Mouse (Mus musculus): Measurements from ENCODE around the gene Aox2. TPM values are rescaled to one million over a fixed set of nuclear protein-coding genes. Genes with fewer than 3 reads are reported as not detected.

Gene Aox2
- polyA plus RNA-seq, 1 experiment from 2014 or later, result 0.34 TPM

DNA sequence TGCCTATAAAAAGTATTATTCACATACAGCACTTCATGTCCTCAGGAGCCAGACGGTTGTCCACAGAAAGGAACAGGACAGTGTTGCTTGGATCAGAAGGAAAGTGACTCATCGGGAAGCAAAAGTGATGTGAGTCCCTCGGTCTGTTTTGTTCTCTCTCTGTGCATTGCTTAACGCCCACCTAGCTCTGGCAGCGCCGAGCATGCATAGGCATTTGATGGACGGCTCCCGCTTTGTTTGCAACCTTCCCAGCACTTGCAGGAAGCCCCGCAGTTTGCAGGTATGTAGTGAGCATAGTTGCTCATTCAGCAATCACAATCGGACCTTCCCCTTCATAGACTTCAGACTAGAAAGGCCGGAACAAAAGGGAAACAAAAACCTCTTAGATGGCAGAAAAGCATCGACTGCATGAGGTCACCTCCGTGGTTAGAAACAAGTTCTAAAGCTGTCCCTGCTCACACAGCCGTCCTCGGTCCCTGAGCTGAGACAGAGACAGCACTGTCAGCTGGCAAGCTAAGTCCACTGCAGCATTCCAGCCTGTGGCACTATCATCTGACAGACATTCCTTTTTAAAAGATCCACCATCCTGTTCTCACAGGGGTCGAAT, 11.8 kb downstream of the Aox2 start:
- no peaks in the 10 kb centered on the region for H3K27me3 ChIP-seq
- no peak overlapping the region for H3K4me3 ChIP-seq
- WGBS, result 40% methylated on average over 16 of the region's 16 CpGs
- H3K36me3 ChIP-seq, result no peaks in the 10 kb centered on the region
- H3K27ac ChIP-seq, result no peak overlapping the region; the same call in 1 of the 2 replicates
- H3K9ac ChIP-seq, result no peak overlapping the region
- no peaks in the 10 kb centered on the region for H3K9me3 ChIP-seq
- no peak for ATAC-seq (ENCODE audit: insufficient number of reproducible peaks, insufficient read depth, low FRiP score, low TSS enrichment, low read depth)
- H3K4me2 ChIP-seq, result no peak overlapping the region
- peaks cover 21% of the 10 kb centered on the region for H3K4me1 ChIP-seq

DNA sequence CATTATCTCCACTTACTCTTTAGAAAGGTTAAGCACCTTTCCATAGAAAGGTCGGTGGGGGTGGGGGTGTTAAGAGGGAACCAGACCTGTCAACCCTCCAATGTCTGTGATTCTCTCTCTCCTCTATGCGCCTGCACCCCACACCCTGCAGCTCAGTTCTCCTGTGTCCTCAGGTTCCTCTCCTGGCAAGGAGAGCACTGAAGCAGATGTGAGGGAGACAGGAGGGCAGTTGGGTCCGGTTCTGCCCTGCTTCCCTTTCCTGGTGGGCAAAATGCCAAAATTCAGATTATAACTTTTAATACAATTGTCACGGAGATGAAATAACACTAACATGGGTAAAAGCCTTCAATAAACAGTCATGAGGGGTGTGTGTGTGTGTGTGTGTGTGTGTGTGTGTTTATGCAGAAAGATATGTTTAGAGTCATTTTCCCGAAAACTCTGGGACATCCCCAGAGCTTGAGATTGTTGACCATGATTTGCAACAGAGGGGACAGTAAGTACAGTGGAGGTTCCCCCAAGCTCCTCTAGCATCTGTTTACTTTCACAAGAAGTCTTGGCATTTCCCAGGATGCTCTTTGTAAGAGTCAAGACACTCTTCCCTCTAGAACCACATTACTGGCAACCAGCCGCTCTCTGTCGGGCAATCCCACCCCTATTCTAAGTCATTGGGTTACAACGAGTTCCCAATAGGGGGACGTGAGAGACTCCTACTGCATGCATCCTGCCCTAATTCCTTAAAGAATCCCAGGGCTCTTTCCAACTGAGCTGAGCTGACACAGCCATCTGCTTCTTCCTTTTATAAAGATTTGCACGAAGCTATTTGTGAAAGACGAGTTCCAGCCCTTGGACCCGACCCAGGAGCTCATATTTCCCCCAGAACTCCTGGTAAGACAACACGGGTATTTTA, 13.5 kb downstream of the Aox2 start:
- ATAC-seq (ENCODE audit: insufficient number of reproducible peaks, insufficient read depth, low FRiP score, low TSS enrichment, low read depth), result peak; percentile 57
- Histone ChIP-seq H3K4me2 (peak overlapping the region; percentile 17; the same call in 1 of the 2 replicates), H3K4me3 (no peak overlapping the region), H3K9ac (no peak overlapping the region), H3K4me1 (peaks cover 21% of the 10 kb centered on the region), H3K27me3 (no peaks in the 10 kb centered on the region), H3K36me3 (no peaks in the 10 kb centered on the region), H3K9me3 (no peaks in the 10 kb centered on the region), H3K27ac (peak overlapping the region; percentile 62)
- 31% methylated on average over 13 of the region's 13 CpGs for WGBS

DNA sequence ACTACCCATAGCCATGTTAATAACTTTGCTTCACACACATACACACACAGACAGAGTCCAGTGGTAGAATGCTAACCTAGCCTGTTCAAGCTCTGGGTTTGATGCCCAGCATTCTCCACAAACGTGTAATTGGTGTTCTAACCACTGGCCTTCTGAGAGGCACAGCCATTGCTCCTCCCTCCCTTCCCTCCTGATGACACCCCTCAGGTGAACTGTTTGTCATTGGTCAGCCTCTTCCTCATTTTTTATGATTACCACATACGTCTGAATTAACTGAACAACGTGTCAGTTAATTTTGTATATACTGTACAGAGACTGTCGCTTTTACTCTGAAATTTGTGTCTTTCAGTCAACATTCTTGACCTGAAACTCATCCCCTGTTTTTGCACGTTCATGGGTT, 16.6 kb downstream of the Aox2 start:
- Histone ChIP-seq H3K4me1 (peaks cover 21% of the 10 kb centered on the region), H3K4me2 (no peak overlapping the region), H3K36me3 (no peaks in the 10 kb centered on the region), H3K27me3 (no peaks in the 10 kb centered on the region), H3K9ac (no peak overlapping the region), H3K27ac (no peak overlapping the region), H3K4me3 (no peak overlapping the region), H3K9me3 (no peaks in the 10 kb centered on the region)
- 71% methylated on average over 5 of the region's 5 CpGs for WGBS
- ATAC-seq (ENCODE audit: insufficient number of reproducible peaks, insufficient read depth, low FRiP score, low TSS enrichment, low read depth), result no peak

DNA sequence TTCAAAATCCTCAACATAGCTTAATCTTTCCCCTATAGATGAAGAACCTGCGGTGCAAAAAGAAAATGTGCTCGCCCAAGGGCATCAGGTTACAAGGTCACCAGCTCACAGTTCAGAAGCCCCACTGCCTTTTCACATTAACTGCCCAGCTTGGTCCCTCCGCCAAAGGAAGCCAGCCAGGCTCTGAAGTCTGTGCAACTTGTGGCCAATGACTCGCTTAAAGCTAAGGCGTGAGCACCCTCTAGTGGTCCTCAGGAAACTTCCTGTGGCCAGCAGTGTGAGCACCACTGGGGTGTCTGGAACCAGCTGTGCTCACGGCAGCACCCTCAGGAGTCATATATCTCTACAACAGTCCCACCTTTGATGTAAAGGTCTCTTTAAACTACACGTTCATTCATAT, 18.2 kb downstream of the Aox2 start:
- Histone ChIP-seq H3K27me3 (no peaks in the 10 kb centered on the region), H3K4me1 (peaks cover 21% of the 10 kb centered on the region), H3K9me3 (no peaks in the 10 kb centered on the region), H3K36me3 (no peaks in the 10 kb centered on the region), H3K4me2 (no peak overlapping the region), H3K4me3 (no peak overlapping the region), H3K27ac (no peak overlapping the region), H3K9ac (no peak overlapping the region)
- no peak; the same call in 1 of the 2 replicates for ATAC-seq (ENCODE audit: insufficient number of reproducible peaks, insufficient read depth, low FRiP score, low TSS enrichment, low read depth)
- WGBS, result 3% methylated on average over 7 of the region's 7 CpGs

DNA sequence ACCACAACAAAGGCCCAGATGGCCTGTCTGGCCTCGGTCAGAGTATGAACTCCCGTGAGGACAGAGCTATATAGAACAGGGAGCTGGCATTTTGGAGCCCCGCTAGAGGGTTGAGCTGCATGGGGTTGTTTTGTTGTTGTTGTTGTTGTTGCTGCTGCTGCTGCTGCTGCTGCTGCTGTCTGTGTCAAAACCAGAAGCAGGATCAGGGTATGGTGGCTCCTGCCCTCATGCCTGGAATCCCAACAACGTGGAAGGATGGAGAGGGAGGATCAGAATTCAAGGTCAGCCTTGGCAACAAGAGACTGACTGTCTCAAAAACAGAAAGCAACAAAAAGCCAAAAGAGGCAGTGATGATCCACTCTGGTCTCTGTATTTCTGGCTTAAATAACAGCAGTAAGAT, 18.7 kb downstream of the Aox2 start:
- WGBS, result 48% methylated on average over 4 of the region's 4 CpGs
- no peaks in the 10 kb centered on the region for H3K9me3 ChIP-seq
- H3K4me3 ChIP-seq, result no peak overlapping the region
- no peak overlapping the region for H3K4me2 ChIP-seq
- no peaks in the 10 kb centered on the region for H3K27me3 ChIP-seq
- no peaks in the 10 kb centered on the region for H3K36me3 ChIP-seq
- peaks cover 15% of the 10 kb centered on the region for H3K4me1 ChIP-seq
- no peak overlapping the region for H3K27ac ChIP-seq
- H3K9ac ChIP-seq, result no peak overlapping the region
- no peak for ATAC-seq (ENCODE audit: insufficient number of reproducible peaks, insufficient read depth, low FRiP score, low TSS enrichment, low read depth)

DNA sequence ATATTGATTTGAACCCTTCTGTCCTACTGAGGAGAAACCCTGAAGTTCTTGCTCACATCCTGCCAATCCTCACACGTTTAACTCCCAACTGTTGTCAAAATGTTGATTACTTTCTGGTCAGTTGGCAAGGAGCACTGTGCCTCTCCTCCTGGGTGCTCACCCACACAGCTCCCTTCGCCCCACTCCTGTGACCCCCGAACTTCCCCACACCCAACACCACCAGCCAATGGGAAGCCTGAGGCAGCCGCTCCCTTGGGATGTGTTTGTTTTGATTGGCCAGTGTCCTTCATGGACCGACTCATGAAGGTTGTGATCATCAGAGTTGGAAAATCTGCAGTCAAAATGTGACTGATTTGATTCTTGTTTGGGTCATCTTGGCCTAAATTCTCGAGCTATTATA, 20.2 kb downstream of the Aox2 start:
- WGBS, result 75% methylated on average over 6 of the region's 6 CpGs
- no peak for ATAC-seq (ENCODE audit: insufficient number of reproducible peaks, insufficient read depth, low FRiP score, low TSS enrichment, low read depth)

DNA sequence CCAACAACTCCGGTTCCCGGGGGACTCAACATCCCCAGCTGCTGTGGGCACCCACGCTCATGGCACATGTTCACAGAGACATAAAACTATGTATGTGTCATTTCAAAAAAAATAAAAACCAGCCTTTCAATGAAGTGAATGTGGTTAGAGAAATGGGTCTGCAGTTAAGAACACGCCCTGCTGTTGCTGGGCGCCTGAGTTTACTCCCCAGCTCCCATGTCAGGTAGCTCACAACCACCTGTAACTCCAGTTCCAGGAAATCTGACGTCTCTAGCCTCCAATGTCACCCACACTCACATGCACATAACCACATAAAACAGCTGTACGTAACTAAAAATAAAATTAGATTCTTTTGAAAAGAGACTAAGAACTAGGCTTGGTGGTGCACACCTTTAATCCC, 22.9 kb downstream of the Aox2 start:
- Histone ChIP-seq H3K27me3 (no peaks in the 10 kb centered on the region), H3K36me3 (no peaks in the 10 kb centered on the region), H3K4me2 (no peak overlapping the region), H3K27ac (no peak overlapping the region), H3K9ac (no peak overlapping the region), H3K9me3 (no peaks in the 10 kb centered on the region), H3K4me1 (peaks cover 14% of the 10 kb centered on the region; the same call in 1 of the 2 replicates), H3K4me3 (no peak overlapping the region)
- ATAC-seq (ENCODE audit: insufficient number of reproducible peaks, insufficient read depth, low FRiP score, low TSS enrichment, low read depth), result no peak
- 91% methylated on average over 7 of the region's 7 CpGs for WGBS

More for the DNA sequence above, 20.2 kb downstream of the Aox2 start:
- Histone ChIP-seq H3K4me2 (no peak overlapping the region), H3K9me3 (no peaks in the 10 kb centered on the region), H3K4me1 (peaks cover 4% of the 10 kb centered on the region; the same call in 1 of the 2 replicates), H3K9ac (no peak overlapping the region), H3K4me3 (no peak overlapping the region), H3K27ac (no peak overlapping the region), H3K36me3 (no peaks in the 10 kb centered on the region), H3K27me3 (no peaks in the 10 kb centered on the region)

DNA sequence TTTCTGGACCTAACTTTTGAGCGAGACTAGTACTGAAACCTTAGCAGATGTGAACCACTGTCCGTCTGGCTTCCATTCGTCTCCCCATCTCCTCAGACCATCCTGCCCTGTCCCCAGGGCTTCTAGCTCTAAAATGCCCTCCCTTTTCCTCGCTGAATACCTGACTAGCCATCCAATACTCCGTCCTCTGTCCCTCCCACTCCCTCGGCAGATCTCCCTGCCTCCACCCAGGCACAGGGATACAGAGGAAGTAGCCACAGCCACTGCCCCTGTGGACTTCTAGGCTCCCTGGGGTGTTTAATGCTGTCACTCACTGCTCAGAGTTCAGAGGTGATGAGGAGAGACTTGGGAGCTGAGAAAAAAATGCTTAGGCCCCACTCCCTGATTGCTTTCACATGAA, 23.9 kb downstream of the Aox2 start:
- Histone ChIP-seq H3K27ac (no peak overlapping the region), H3K4me2 (no peak overlapping the region), H3K4me3 (no peak overlapping the region), H3K36me3 (no peaks in the 10 kb centered on the region), H3K9ac (no peak overlapping the region), H3K4me1 (peaks cover 14% of the 10 kb centered on the region; the same call in 1 of the 2 replicates), H3K9me3 (no peaks in the 10 kb centered on the region), H3K27me3 (no peaks in the 10 kb centered on the region)
- no peak for ATAC-seq (ENCODE audit: insufficient number of reproducible peaks, insufficient read depth, low FRiP score, low TSS enrichment, low read depth)
- 53% methylated on average over 6 of the region's 6 CpGs for WGBS

DNA sequence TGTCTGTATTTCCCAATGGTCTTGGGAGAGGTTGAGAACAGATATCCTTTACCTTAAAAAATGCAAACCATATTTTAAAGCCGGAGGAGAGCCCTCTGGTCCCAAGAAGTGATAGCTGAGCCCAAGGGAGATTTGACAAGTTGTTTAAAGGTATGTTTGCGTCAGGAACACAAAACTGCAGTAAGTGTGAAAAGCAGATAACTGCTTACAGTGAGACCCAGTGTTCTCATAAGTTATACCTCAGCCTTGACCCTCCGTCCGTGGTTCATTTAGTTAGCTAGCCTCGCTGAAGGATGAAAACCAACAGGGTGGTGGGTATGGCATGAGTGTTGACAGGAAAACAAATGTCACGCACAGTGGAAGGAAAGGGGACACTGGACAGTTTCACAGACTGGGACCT, 24.9 kb downstream of the Aox2 start:
- no peak for ATAC-seq (ENCODE audit: insufficient number of reproducible peaks, insufficient read depth, low FRiP score, low TSS enrichment, low read depth)
- no peaks in the 10 kb centered on the region for H3K27me3 ChIP-seq
- no peak overlapping the region for H3K27ac ChIP-seq
- no peaks in the 10 kb centered on the region for H3K36me3 ChIP-seq
- no peak overlapping the region for H3K4me2 ChIP-seq
- H3K9me3 ChIP-seq, result no peaks in the 10 kb centered on the region
- H3K9ac ChIP-seq, result no peak overlapping the region
- no peak overlapping the region for H3K4me3 ChIP-seq
- peaks cover 16% of the 10 kb centered on the region; the same call in 1 of the 2 replicates for H3K4me1 ChIP-seq
- 82% methylated on average over 6 of the region's 6 CpGs for WGBS

DNA sequence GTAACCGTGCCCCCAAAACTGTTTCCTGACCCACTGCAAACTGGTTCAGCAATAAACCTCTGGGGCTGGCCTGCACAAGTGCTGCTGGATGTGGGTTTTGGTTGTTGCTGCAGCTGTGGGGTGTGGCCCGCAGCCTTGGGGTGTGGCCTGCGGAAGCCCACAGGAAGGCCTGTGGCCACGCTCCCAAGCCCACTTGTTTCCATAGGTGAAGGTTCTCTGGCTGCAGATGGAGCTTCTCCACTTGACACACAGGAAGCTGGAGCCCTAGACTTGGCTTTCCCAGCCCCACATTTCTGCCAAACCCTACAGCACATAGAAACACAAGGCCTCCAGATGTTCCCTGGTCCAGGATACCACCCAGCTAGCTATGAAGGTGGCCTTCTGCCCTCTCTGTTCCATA, 25.6 kb downstream of the Aox2 start:
- Histone ChIP-seq H3K9me3 (no peaks in the 10 kb centered on the region), H3K36me3 (no peaks in the 10 kb centered on the region), H3K4me1 (peaks cover 16% of the 10 kb centered on the region; the same call in 1 of the 2 replicates), H3K4me2 (no peak overlapping the region), H3K4me3 (no peak overlapping the region), H3K27me3 (no peaks in the 10 kb centered on the region), H3K9ac (no peak overlapping the region), H3K27ac (0 out of 2 replicates have a peak overlapping the region, but pooled peaks have one; percentile 16)
- no peak for ATAC-seq (ENCODE audit: insufficient number of reproducible peaks, insufficient read depth, low FRiP score, low TSS enrichment, low read depth)
- WGBS, result 82% methylated on average over 4 of the region's 4 CpGs

DNA sequence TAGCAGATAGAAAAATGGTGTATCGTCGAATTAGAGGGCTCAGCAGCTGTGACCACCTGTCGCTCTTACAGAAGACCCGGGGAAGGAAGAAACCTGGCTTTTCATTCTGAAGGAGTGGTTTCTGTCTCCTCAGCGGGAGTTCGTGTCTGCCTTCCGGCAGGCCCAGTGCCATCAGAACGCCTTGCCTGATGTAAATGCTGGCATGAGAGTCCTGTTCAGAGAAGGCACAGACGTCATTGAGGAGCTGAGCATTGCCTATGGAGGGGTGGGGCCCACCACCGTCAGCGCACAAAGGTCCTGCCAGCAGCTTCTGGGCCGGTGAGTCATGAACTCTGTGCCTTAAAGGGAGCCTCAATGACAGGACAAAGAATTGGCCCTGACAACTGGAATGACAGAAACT, 26.2 kb downstream of the Aox2 start:
- H3K4me2 ChIP-seq, result no peak overlapping the region
- no peak for ATAC-seq (ENCODE audit: insufficient number of reproducible peaks, insufficient read depth, low FRiP score, low TSS enrichment, low read depth)
- no peak overlapping the region for H3K4me3 ChIP-seq
- H3K4me1 ChIP-seq, result peaks cover 16% of the 10 kb centered on the region; the same call in 1 of the 2 replicates
- no peaks in the 10 kb centered on the region for H3K9me3 ChIP-seq
- H3K9ac ChIP-seq, result no peak overlapping the region
- WGBS, result 67% methylated on average over 12 of the region's 12 CpGs
- 0 out of 2 replicates have a peak overlapping the region, but pooled peaks have one; percentile 16 for H3K27ac ChIP-seq
- H3K27me3 ChIP-seq, result no peaks in the 10 kb centered on the region
- no peaks in the 10 kb centered on the region for H3K36me3 ChIP-seq

DNA sequence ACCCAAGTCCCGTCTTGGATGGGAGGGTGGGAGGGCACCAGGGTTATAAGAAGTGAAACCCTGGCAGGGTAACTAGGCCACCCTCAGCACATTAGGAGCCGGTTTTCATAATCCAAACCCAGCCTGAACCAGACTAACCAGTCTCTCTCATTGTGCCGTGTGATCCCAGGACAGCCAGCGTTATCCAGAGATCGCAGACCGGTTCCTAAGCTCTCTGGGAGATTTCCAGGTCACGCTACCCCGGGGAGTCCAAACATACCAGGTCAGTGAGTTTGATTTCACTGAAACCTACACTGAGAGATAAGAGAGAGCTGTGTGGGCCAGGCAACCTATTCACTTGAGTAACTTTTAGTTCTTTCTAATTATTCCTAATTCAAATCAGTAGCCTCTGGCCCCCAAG, 29.1 kb downstream of the Aox2 start:
- Histone ChIP-seq H3K36me3 (no peaks in the 10 kb centered on the region), H3K4me1 (peaks cover 16% of the 10 kb centered on the region; the same call in 1 of the 2 replicates), H3K27me3 (no peaks in the 10 kb centered on the region), H3K4me3 (no peak overlapping the region), H3K4me2 (no peak overlapping the region), H3K27ac (peak overlapping the region; percentile 22; the same call in 1 of the 2 replicates), H3K9me3 (no peaks in the 10 kb centered on the region), H3K9ac (no peak overlapping the region)
- WGBS, result 55% methylated on average over 8 of the region's 8 CpGs
- ATAC-seq (ENCODE audit: insufficient number of reproducible peaks, insufficient read depth, low FRiP score, low TSS enrichment, low read depth), result no peak

Data from embryonic facial prominence, embryonic 13.5 days (tissue).